Mouse (Mus musculus) ES-Bruce4 (cell line): ENCODE measurements around the gene Apeh. TPM values are rescaled to one million over a fixed set of nuclear protein-coding genes. Genes with fewer than 3 reads are reported as not detected.
A peak's percentile ranks its signal among the peaks of the same experiment; 100 is the strongest.

ENCODE experiments used
- H3K27ac ChIP-seq: 2 replicates; pipeline ENCODE4 v1.5.1; 2012; ENCODE audit warnings: low read length, inconsistent platforms; ENCODE audit not compliant: insufficient read depth
- H3K27me3 ChIP-seq: 2 replicates; pipeline ENCODE4 v1.6.1; 2012; ENCODE audit warnings: mild to moderate bottlenecking, low read length, inconsistent platforms; ENCODE audit not compliant: control insufficient read depth, poor library complexity, insufficient read depth, severe bottlenecking
- H3K36me3 ChIP-seq: 2 replicates; pipeline ENCODE4 v1.6.1; 2012; ENCODE audit warnings: inconsistent platforms, mild to moderate bottlenecking, low read length, moderate library complexity; ENCODE audit not compliant: control insufficient read depth, poor library complexity, insufficient read depth, severe bottlenecking
- H3K4me1 ChIP-seq: one replicate; pipeline ENCODE4 v1.8.1; 2011; ENCODE audit warnings: low read length; ENCODE audit not compliant: control insufficient read depth, insufficient read depth
- H3K4me3 ChIP-seq: 2 replicates; pipeline ENCODE4 v1.5.1; 2011; ENCODE audit warnings: low read depth, mild to moderate bottlenecking, low read length
- H3K9ac ChIP-seq: 2 replicates; pipeline ENCODE4 v1.6.1; 2012; ENCODE audit warnings: low read depth, mild to moderate bottlenecking, inconsistent platforms; ENCODE audit not compliant: poor library complexity, severe bottlenecking
- H3K9me3 ChIP-seq: replicated peaks from 2 replicates; pipeline ENCODE4 v1.6.1; 2012; ENCODE audit warnings: mild to moderate bottlenecking, low read length, inconsistent platforms; ENCODE audit not compliant: control insufficient read depth, poor library complexity, insufficient read depth, severe bottlenecking
- CTCF ChIP-seq: IDR thresholded peaks from one replicate; pipeline ENCODE4 v1.8.1; 2011; ENCODE audit warnings: low read depth, low read length
- EP300 ChIP-seq: IDR thresholded peaks from 2 replicates; pipeline ENCODE4 v1.6.1; 2011; ENCODE audit warnings: low read depth, low read length; ENCODE audit not compliant: insufficient read depth
- POLR2A ChIP-seq: IDR thresholded peaks from one replicate; pipeline ENCODE4 v1.8.1; 2011; ENCODE audit warnings: low read length; ENCODE audit not compliant: insufficient read depth
- polyA plus RNA-seq: library from polyadenylated mRNA; stranded (reverse); fragments of >200 nt; gene quantifications from 2 replicates; pipeline ENCODE4 v1.2.4, GENCODE M21; 2011; ENCODE audit warnings: low read depth; ENCODE audit not compliant: missing spikeins, insufficient read depth, insufficient read length

The Apeh gene
- polyA plus RNA-seq, 1 experiment: 48.1 TPM

GRCm38 (mm10) chr9:108053665-108054225, 40.7 kb downstream of the Apeh start:
- peak overlapping the region; percentile 15 for H3K4me3 ChIP-seq
- H3K36me3 ChIP-seq: 0 out of 2 replicates have a peak, but pooled peaks cover 3% of the 10 kb centered on the region

DNA sequence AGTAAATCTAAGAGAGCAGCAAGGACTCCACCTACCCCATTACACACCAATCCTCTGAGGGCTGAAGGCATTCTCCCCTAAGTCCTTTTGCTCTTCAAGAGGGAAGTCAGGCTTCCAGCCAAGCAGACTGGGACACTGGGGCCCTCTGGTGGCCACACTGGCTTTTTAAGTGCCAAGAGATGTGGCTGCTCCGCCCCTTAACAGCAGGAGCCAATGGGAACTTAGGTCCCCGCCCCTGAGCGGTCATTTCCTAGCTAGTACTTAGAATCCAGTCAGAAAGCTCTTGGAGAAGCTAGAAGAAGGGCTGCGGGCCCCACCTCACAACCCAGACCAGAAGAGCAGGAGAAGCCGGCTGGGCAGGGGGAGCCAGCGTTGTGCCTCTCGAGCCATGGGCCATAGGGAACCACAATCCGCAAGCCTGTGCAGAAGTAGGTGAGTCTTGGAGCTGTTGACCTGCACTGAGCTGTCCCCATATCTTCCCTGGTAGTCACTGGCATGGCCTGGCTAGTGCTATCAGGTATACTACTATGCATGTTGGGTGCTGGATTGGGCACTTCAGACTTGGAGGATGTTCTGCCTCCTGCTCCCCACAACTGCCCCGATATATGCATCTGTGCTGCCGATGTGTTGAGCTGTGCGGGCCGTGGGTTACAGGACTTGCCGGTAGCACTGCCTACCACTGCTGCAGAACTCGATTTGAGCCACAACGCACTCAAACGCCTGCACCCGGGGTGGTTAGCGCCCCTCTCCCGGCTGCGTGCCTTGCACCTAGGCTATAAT, 41.3 kb downstream of the Apeh start, which contains the start of gene Amigo3:
TSS of gene Amigo3 (plus strand) at position 275 of the 780 bp plus-strand sequence.
- no peak within 1 kb of the TSS for H3K9ac ChIP-seq
- H3K27ac ChIP-seq: no peak within 1 kb of the TSS
- H3K27me3 ChIP-seq: no peaks in the 10 kb centered on the region
- no peaks in the 10 kb centered on the region for H3K9me3 ChIP-seq
- TF ChIP-seq EP300 (no peak), POLR2A (peak; percentile 27), CTCF (peak; percentile 80)
- peak within 1 kb of the TSS; percentile 27 for H3K4me3 ChIP-seq
- 0 out of 2 replicates have a peak, but pooled peaks cover 3% of the 10 kb centered on the region for H3K36me3 ChIP-seq
- no peaks in the 10 kb centered on the region for H3K4me1 ChIP-seq

More at GRCm38 (mm10) chr9:108053665-108054225, 40.7 kb downstream of the Apeh start:
- TF ChIP-seq CTCF (no peak), EP300 (no peak), POLR2A (no peak)
- no peaks in the 10 kb centered on the region for H3K9me3 ChIP-seq
- H3K9ac ChIP-seq: 0 out of 2 replicates have a peak overlapping the region, but pooled peaks have one; percentile 6
- H3K4me1 ChIP-seq: no peaks in the 10 kb centered on the region
- H3K27me3 ChIP-seq: no peaks in the 10 kb centered on the region
- H3K27ac ChIP-seq: no peak overlapping the region

GRCm38 (mm10) chr9:108052411-108052810, 42.0 kb downstream of the Apeh start:
- no peaks in the 10 kb centered on the region for H3K9me3 ChIP-seq
- 0 out of 2 replicates have a peak, but pooled peaks cover 3% of the 10 kb centered on the region for H3K36me3 ChIP-seq
- H3K9ac ChIP-seq: no peak overlapping the region
- no peaks in the 10 kb centered on the region for H3K27me3 ChIP-seq
- no peak overlapping the region for H3K4me3 ChIP-seq
- no peak for TF ChIP-seq POLR2A
- no peak for TF ChIP-seq CTCF
- TF ChIP-seq EP300: no peak
- no peaks in the 10 kb centered on the region for H3K4me1 ChIP-seq
- no peak overlapping the region for H3K27ac ChIP-seq

DNA sequence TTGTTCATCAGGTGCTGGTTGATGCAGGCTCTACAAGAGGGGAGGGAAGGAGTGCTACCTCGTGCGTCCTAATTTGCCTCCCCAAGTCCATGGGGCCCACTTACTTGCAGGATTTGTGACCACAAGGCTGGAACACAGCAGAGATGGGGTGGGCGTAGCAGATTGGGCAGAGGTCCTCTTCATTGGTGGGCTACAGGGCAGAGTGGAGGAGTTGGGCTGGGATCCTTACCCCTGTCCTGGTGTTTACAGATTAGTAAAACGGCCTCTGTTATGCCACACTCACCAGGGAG, 42.5 kb downstream of the Apeh start:
- no peaks in the 10 kb centered on the region for H3K27me3 ChIP-seq
- no peaks in the 10 kb centered on the region for H3K9me3 ChIP-seq
- H3K36me3 ChIP-seq: 0 out of 2 replicates have a peak, but pooled peaks cover 3% of the 10 kb centered on the region
- H3K27ac ChIP-seq: no peak overlapping the region
- no peak overlapping the region for H3K9ac ChIP-seq
- no peaks in the 10 kb centered on the region for H3K4me1 ChIP-seq
- H3K4me3 ChIP-seq: no peak overlapping the region
- TF ChIP-seq CTCF (no peak), EP300 (no peak), POLR2A (no peak)

GRCm38 (mm10) chr9:108051184-108051930, 43.0 kb downstream of the Apeh start:
- Histone ChIP-seq H3K36me3 (0 out of 2 replicates have a peak, but pooled peaks cover 3% of the 10 kb centered on the region), H3K4me1 (no peaks in the 10 kb centered on the region), H3K27me3 (no peaks in the 10 kb centered on the region), H3K9me3 (no peaks in the 10 kb centered on the region), H3K9ac (no peak overlapping the region), H3K4me3 (no peak overlapping the region), H3K27ac (no peak overlapping the region)
- TF ChIP-seq POLR2A (no peak), EP300 (no peak), CTCF (no peak)
